Mouse (Mus musculus) olfactory bulb, adult 2 months (tissue): ENCODE results near the gene Gal3st3. TPM values are rescaled to one million over a fixed set of nuclear protein-coding genes. Genes with fewer than 3 reads are reported as not detected.
A peak's percentile ranks its signal among the peaks of the same experiment; 100 is the strongest.

Source experiments
- H3K27ac ChIP-seq: fragments of 200-500 bp; 2 replicates; pipeline ENCODE4 v1.5.1; 2012; ENCODE audit warnings: low read depth, low read length; ENCODE audit not compliant: insufficient read depth
- H3K4me1 ChIP-seq: fragments of 200-500 bp; 2 replicates; pipeline ENCODE4 v1.6.1; 2012; ENCODE audit warnings: low read length; ENCODE audit not compliant: control insufficient read depth, insufficient read depth
- H3K4me3 ChIP-seq: fragments of 200-500 bp; 2 replicates; pipeline ENCODE4 v1.5.1; 2012; ENCODE audit warnings: mild to moderate bottlenecking, low read depth, low read length, moderate library complexity; ENCODE audit not compliant: insufficient read depth
- CTCF ChIP-seq: fragments of 200-500 bp; IDR thresholded peaks from 2 replicates; pipeline ENCODE4 v1.5.1; 2012; ENCODE audit warnings: low read depth, mild to moderate bottlenecking, low read length, moderate library complexity; ENCODE audit not compliant: insufficient read depth
- POLR2A ChIP-seq: fragments of 200-500 bp; IDR thresholded peaks from 2 replicates; pipeline ENCODE4 v1.6.1; 2012; ENCODE audit warnings: mild to moderate bottlenecking, low read depth, low read length, moderate library complexity; ENCODE audit not compliant: insufficient read depth
- WGBS: fragments of 180-500 bp; shearing (Covaris S2); methylation state at CpG from one replicate; pipeline ENCODE4 v1.1.7; 2018; 5-methylcytosine and 5-hydroxymethylcytosine counted together
- polyA plus RNA-seq: library from polyadenylated mRNA; stranded (reverse); fragments of >200 nt; gene quantifications from 2 replicates; pipeline ENCODE4 v1.2.4, GENCODE M21; 2012; ENCODE audit warnings: low replicate concordance; ENCODE audit not compliant: missing spikeins, insufficient read depth, insufficient read length

Gene Gal3st3
- polyA plus RNA-seq, 1 experiment = not detected

GRCm38 (mm10) chr19:5296630-5297029, 1.5 kb upstream of the Gal3st3 start:
- Histone ChIP-seq H3K27ac (peak overlapping the region; percentile 84), H3K4me3 (no peak overlapping the region), H3K4me1 (peaks cover 16% of the 10 kb centered on the region)
- TF ChIP-seq CTCF (no peak), POLR2A (no peak)
- whole genome bisulfite sequencing = 55% methylated on average over 5 of the region's 5 CpGs

- Histone ChIP-seq H3K27ac (no peak overlapping the region), H3K4me3 (no peak overlapping the region), H3K4me1 (peaks cover 19% of the 10 kb centered on the region)
- TF ChIP-seq POLR2A (no peak), CTCF (no peak)
- 82% methylated on average over 6 of the region's 6 CpGs for WGBS
Observed at GRCm38 (mm10) chr19:5300588-5300987, 2.5 kb downstream of the Gal3st3 start.

- WGBS = 23% methylated on average over 4 of the region's 4 CpGs
- no peak overlapping the region for H3K27ac ChIP-seq
- peaks cover 19% of the 10 kb centered on the region for H3K4me1 ChIP-seq
- no peak overlapping the region for H3K4me3 ChIP-seq
- no peak for TF ChIP-seq CTCF
- no peak for TF ChIP-seq POLR2A
Observed at GRCm38 (mm10) chr19:5302455-5302854, 4.3 kb downstream of the Gal3st3 start.

DNA sequence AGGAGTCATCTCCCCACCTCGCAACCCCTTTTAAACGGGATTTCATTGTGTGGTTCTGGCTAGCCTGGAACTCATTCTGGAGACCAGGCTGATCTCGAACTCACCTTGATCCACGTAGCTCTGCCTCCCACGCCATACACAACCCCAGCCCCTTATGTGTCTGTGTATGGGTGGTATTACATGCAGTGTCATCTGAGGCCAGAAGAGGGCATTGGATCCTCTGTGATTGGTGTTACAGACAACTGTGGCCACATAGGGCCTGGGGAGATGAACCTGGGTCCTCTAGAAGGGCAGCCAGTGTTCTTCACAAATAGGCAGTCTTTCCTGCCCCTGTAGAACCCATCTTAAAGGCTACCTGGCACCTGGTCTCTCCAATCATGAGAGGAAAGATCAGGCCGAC, 8.1 kb downstream of the Gal3st3 start:
- H3K27ac ChIP-seq = no peak overlapping the region
- TF ChIP-seq CTCF = no peak
- TF ChIP-seq POLR2A = no peak
- no peak overlapping the region for H3K4me3 ChIP-seq
- peaks cover 13% of the 10 kb centered on the region; the same call in 1 of the 2 replicates for H3K4me1 ChIP-seq
- WGBS = 80% methylated on average over 6 of the region's 6 CpGs

- H3K4me3 ChIP-seq = no peak overlapping the region
- peaks cover 13% of the 10 kb centered on the region for H3K4me1 ChIP-seq
- no peak overlapping the region for H3K27ac ChIP-seq
- no peak for TF ChIP-seq POLR2A
- no peak for TF ChIP-seq CTCF
- WGBS = 61% methylated on average over 98 of the region's 98 CpGs
Observed at GRCm38 (mm10) chr19:5306968-5307734, 9.0 kb downstream of the Gal3st3 start.

DNA sequence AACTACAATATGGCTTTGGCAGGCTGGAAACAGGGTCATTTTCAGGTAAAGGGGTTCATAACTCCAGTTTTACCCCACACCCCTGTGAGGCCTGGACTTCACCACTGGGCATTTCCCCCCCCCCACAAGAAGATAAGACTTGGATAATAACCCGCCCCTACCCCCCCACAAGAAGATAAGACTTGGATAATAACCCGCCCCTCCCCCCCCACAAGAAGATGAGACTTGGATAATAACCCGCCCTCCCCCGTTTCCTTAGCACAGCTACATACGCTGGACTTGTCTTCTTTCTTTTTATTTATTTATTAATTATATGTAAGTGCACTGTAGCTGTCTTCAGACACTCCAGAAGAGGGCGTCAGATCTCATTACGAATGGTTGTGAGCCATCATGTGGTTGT, 10.9 kb downstream of the Gal3st3 start:
- H3K4me1 ChIP-seq = peaks cover 10% of the 10 kb centered on the region
- TF ChIP-seq POLR2A (no peak), CTCF (no peak)
- H3K4me3 ChIP-seq = no peak overlapping the region
- no peak overlapping the region for H3K27ac ChIP-seq
- WGBS = 80% methylated on average over 7 of the region's 7 CpGs

- H3K4me1 ChIP-seq = peaks cover 5% of the 10 kb centered on the region
- no peak overlapping the region for H3K4me3 ChIP-seq
- H3K27ac ChIP-seq = no peak overlapping the region
- 92% methylated on average over 8 of the region's 8 CpGs for WGBS
- TF ChIP-seq POLR2A = no peak
- TF ChIP-seq CTCF = no peak
Observed at GRCm38 (mm10) chr19:5313189-5313588, 15.1 kb downstream of the Gal3st3 start.

DNA sequence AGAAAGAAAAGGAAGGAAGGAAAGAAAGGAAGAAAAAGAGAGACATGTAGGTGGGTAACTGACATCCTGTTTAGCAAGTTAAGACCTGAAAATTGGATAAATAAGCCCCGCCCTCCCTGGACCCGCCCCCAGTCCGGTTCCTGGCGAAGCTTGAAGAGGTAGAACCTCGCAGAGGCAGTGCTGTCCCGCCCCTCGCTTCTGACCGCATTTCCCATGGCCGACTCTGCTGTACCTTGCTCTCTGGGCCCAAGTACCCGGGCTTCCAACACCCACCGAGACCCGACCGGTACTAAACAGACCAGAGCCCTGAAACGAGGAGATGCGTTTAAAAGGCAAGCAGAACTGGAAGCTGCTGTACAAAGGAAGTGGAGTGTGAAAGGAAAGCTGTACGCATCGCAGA, 25.7 kb downstream of the Gal3st3 start:
- 43% methylated on average over 17 of the region's 17 CpGs for WGBS

DNA sequence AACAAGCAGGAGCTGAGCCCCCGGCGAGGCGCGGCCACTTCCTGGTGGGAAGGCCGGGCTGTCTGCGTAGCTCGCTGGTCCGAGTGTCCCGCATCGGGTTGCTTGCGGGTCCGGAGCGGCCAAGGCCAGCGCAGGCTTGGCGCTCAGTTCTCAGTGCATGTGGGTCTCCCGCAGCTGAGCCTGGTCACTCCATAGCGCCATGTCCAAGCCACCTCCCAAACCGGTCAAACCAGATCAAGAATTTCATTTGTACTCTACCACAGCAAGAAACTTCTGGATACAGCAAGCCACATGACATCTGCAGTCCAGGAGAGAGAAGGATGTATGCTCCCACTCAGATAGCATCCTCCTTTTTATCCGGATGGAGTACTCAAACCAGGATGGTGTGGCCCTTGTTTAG, 29.8 kb downstream of the Gal3st3 start:
- WGBS = 83% methylated on average over 19 of the region's 19 CpGs
- no peak overlapping the region for H3K4me3 ChIP-seq
- no peak overlapping the region for H3K27ac ChIP-seq
- H3K4me1 ChIP-seq = peaks cover 8% of the 10 kb centered on the region
- TF ChIP-seq POLR2A (no peak), CTCF (no peak)

More for the DNA sequence above, 25.7 kb downstream of the Gal3st3 start:
- TF ChIP-seq POLR2A (no peak), CTCF (no peak)
- no peak overlapping the region for H3K27ac ChIP-seq
- H3K4me3 ChIP-seq = peak overlapping the region; percentile 3
- peaks cover 5% of the 10 kb centered on the region; the same call in 1 of the 2 replicates for H3K4me1 ChIP-seq

- Histone ChIP-seq H3K27ac (no peak overlapping the region), H3K4me1 (peaks cover 3% of the 10 kb centered on the region; the same call in 1 of the 2 replicates), H3K4me3 (no peak overlapping the region)
- TF ChIP-seq CTCF = no peak
- no peak for TF ChIP-seq POLR2A
- 76% methylated on average over 5 of the region's 5 CpGs for WGBS
Observed at GRCm38 (mm10) chr19:5334741-5335140, 36.6 kb downstream of the Gal3st3 start.
